Mouse (Mus musculus): ENCODE measurements around the gene A830031A19Rik. TPM values are rescaled to one million over a fixed set of nuclear protein-coding genes. Genes with fewer than 3 reads are reported as not detected.

Gene A830031A19Rik
- polyA plus RNA-seq, 1 experiment from 2014 or later: not detected

GRCm38 (mm10) chr11:24062495-24063096 is 12.3 kb downstream of the A830031A19Rik start:
- no peaks in the 10 kb centered on the region for H3K36me3 ChIP-seq (ENCODE audit: insufficient read depth, low read length)
- H3K4me1 ChIP-seq (ENCODE audit: insufficient read depth, low read depth, low read length): no peaks in the 10 kb centered on the region
- no peak overlapping the region for H3K4me3 ChIP-seq (ENCODE audit: low read depth, low read length)
- no peak for DNase-seq (ENCODE audit: low spot score)
- H3K27me3 ChIP-seq (replicated peaks; ENCODE audit: insufficient read depth, low read length): peaks cover 20% of the 10 kb centered on the region
- H3K9ac ChIP-seq (replicated peaks; ENCODE audit: low read depth): no peak overlapping the region
- H3K4me2 ChIP-seq (replicated peaks; ENCODE audit: low read depth, low read length): no peak overlapping the region
- no peak overlapping the region for H3K27ac ChIP-seq (ENCODE audit: low read length)
- ATAC-seq: no peak
- no peaks in the 10 kb centered on the region for H3K9me3 ChIP-seq (ENCODE audit: low read length)
- no peak for TF ChIP-seq EP300 (IDR thresholded peaks at IDR 0.05)
- no peak for TF ChIP-seq CTCF (IDR thresholded peaks at IDR 0.05)
- WGBS: 26% methylated on average over 9 of the region's 9 CpGs

- Histone ChIP-seq H3K9me3 (ENCODE audit: low read length) (no peaks in the 10 kb centered on the region), H3K36me3 (ENCODE audit: insufficient read depth, low read length) (no peaks in the 10 kb centered on the region), H3K27me3 (replicated peaks; ENCODE audit: insufficient read depth, low read length) (peaks cover 20% of the 10 kb centered on the region), H3K4me2 (replicated peaks; ENCODE audit: low read depth, low read length) (peak overlapping the region; percentile 22; the same call in 1 of the 2 replicates), H3K9ac (replicated peaks; ENCODE audit: low read depth) (no peak overlapping the region), H3K27ac (ENCODE audit: low read length) (no peak overlapping the region), H3K4me3 (ENCODE audit: low read depth, low read length) (no peak overlapping the region), H3K4me1 (ENCODE audit: insufficient read depth, low read depth, low read length) (no peaks in the 10 kb centered on the region)
- TF ChIP-seq CTCF (IDR thresholded peaks at IDR 0.05): no peak
- no peak for TF ChIP-seq EP300 (IDR thresholded peaks at IDR 0.05)
- ATAC-seq (no peak), DNase-seq (ENCODE audit: low spot score) (no peak)
- 1% methylated on average over 14 of the region's 14 CpGs for WGBS
Observed at GRCm38 (mm10) chr11:24061819-24062218, 13.0 kb downstream of the A830031A19Rik start.

- Histone ChIP-seq H3K4me2 (replicated peaks; ENCODE audit: low read depth, low read length) (peak overlapping the region; percentile 25; the same call in 1 of the 2 replicates), H3K36me3 (ENCODE audit: insufficient read depth, low read length) (no peaks in the 10 kb centered on the region), H3K9ac (replicated peaks; ENCODE audit: low read depth) (no peak overlapping the region), H3K4me3 (ENCODE audit: low read depth, low read length) (peak overlapping the region; percentile 4; the same call in 1 of the 2 replicates), H3K9me3 (ENCODE audit: low read length) (no peaks in the 10 kb centered on the region), H3K27me3 (replicated peaks; ENCODE audit: insufficient read depth, low read length) (peaks cover 20% of the 10 kb centered on the region), H3K4me1 (ENCODE audit: insufficient read depth, low read depth, low read length) (no peaks in the 10 kb centered on the region), H3K27ac (ENCODE audit: low read length) (no peak overlapping the region)
- DNase-seq (ENCODE audit: low spot score) (no peak), ATAC-seq (no peak)
- TF ChIP-seq EP300 (IDR thresholded peaks at IDR 0.05): no peak
- TF ChIP-seq CTCF (IDR thresholded peaks at IDR 0.05): no peak
- 2% methylated on average over 5 of the region's 5 CpGs for WGBS
Observed at GRCm38 (mm10) chr11:24060428-24060827, 14.4 kb downstream of the A830031A19Rik start.

GRCm38 (mm10) chr11:24059137-24059536 is 15.7 kb downstream of the A830031A19Rik start:
- peaks cover 20% of the 10 kb centered on the region for H3K27me3 ChIP-seq (replicated peaks; ENCODE audit: insufficient read depth, low read length)
- no peak overlapping the region for H3K9ac ChIP-seq (replicated peaks; ENCODE audit: low read depth)
- no peaks in the 10 kb centered on the region for H3K4me1 ChIP-seq (ENCODE audit: insufficient read depth, low read depth, low read length)
- no peak overlapping the region for H3K27ac ChIP-seq (ENCODE audit: low read length)
- 12% methylated on average over 1 of the region's 1 CpGs for WGBS
- ATAC-seq (no peak), DNase-seq (ENCODE audit: low spot score) (no peak)
- TF ChIP-seq EP300 (IDR thresholded peaks at IDR 0.05) (no peak), CTCF (IDR thresholded peaks at IDR 0.05) (no peak)
- no peak overlapping the region for H3K4me2 ChIP-seq (replicated peaks; ENCODE audit: low read depth, low read length)
- no peak overlapping the region for H3K4me3 ChIP-seq (ENCODE audit: low read depth, low read length)
- no peaks in the 10 kb centered on the region for H3K9me3 ChIP-seq (ENCODE audit: low read length)
- no peaks in the 10 kb centered on the region for H3K36me3 ChIP-seq (ENCODE audit: insufficient read depth, low read length)

GRCm38 (mm10) chr11:24052882-24053281 is 22.0 kb downstream of the A830031A19Rik start:
- no peak overlapping the region for H3K27ac ChIP-seq (ENCODE audit: low read length)
- no peaks in the 10 kb centered on the region for H3K9me3 ChIP-seq (ENCODE audit: low read length)
- H3K9ac ChIP-seq (replicated peaks; ENCODE audit: low read depth): no peak overlapping the region
- H3K4me3 ChIP-seq (ENCODE audit: low read depth, low read length): no peak overlapping the region
- no peak for DNase-seq (ENCODE audit: low spot score)
- no peaks in the 10 kb centered on the region for H3K36me3 ChIP-seq (ENCODE audit: insufficient read depth, low read length)
- H3K4me1 ChIP-seq (ENCODE audit: insufficient read depth, low read depth, low read length): no peaks in the 10 kb centered on the region
- no peak overlapping the region for H3K4me2 ChIP-seq (replicated peaks; ENCODE audit: low read depth, low read length)
- 0 out of 2 replicates have a peak, but pooled peaks cover 5% of the 10 kb centered on the region for H3K27me3 ChIP-seq (replicated peaks; ENCODE audit: insufficient read depth, low read length)
- ATAC-seq: no peak
- 56% methylated on average over 6 of the region's 6 CpGs for WGBS
- TF ChIP-seq EP300 (IDR thresholded peaks at IDR 0.05): no peak
- peak; percentile 44 for TF ChIP-seq CTCF (IDR thresholded peaks at IDR 0.05)

GRCm38 (mm10) chr11:24050032-24050757 is 24.7 kb downstream of the A830031A19Rik start:
- H3K27ac ChIP-seq (ENCODE audit: low read length): no peak overlapping the region
- H3K4me3 ChIP-seq (ENCODE audit: low read depth, low read length): no peak overlapping the region
- ATAC-seq (no peak), DNase-seq (ENCODE audit: low spot score) (no peak)
- no peaks in the 10 kb centered on the region for H3K36me3 ChIP-seq (ENCODE audit: insufficient read depth, low read length)
- 0 out of 2 replicates have a peak, but pooled peaks cover 5% of the 10 kb centered on the region for H3K27me3 ChIP-seq (replicated peaks; ENCODE audit: insufficient read depth, low read length)
- H3K9ac ChIP-seq (replicated peaks; ENCODE audit: low read depth): no peak overlapping the region
- no peaks in the 10 kb centered on the region for H3K9me3 ChIP-seq (ENCODE audit: low read length)
- TF ChIP-seq EP300 (IDR thresholded peaks at IDR 0.05) (no peak), CTCF (IDR thresholded peaks at IDR 0.05) (no peak)
- no peaks in the 10 kb centered on the region for H3K4me1 ChIP-seq (ENCODE audit: insufficient read depth, low read depth, low read length)
- 70% methylated on average over 11 of the region's 11 CpGs for WGBS
- H3K4me2 ChIP-seq (replicated peaks; ENCODE audit: low read depth, low read length): no peak overlapping the region

Data from lung, postnatal 0 days (tissue).